Mouse (Mus musculus) CH12.LX (cell line): Measurements from ENCODE around the gene Ptcd2.
"Not testable (repeated sequence)": the region's sequence is repeated elsewhere in the genome, so short reads cannot be mapped to it uniquely, and the experiment has no call there.

Source experiments
- EP300 ChIP-seq: IDR thresholded peaks from 2 replicates; pipeline ENCODE4 v1.6.1; 2011; ENCODE audit warnings: low read length, improper control_type of control experiment
- HCFC1 ChIP-seq: IDR thresholded peaks from 2 replicates; pipeline ENCODE4 v1.6.1; 2012; ENCODE audit warnings: low read depth, mild to moderate bottlenecking, inconsistent platforms, low read length, improper control_type of control experiment
- ZNF384 ChIP-seq: IDR thresholded peaks from 2 replicates; pipeline ENCODE4 v1.6.1; 2012; ENCODE audit warnings: low read depth, low read length, improper control_type of control experiment, inconsistent platforms

DNA sequence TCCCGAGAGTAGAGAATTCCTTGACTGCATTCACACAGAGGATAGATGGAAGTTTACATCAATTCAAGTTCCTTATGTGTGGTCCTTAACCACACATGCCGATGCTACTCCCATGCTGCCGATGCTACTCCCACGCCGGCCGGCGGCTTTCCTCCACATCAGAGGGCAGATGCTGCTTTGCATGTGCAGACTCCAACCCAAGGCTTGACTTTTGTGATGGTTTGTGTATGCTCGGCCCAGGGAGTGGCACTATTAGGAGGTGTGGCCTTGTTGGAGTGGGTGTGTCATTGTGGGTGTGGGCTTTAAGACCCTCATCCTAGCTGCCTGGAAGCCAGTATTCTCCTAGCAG, 20.2 kb downstream of the Ptcd2 start:
- not testable (repeated sequence) for TF ChIP-seq HCFC1, EP300, ZNF384
